Mouse (Mus musculus) CH12.LX (cell line): ENCODE measurements around the gene Zmym1.

Experiments
- CHD2 ChIP-seq: IDR thresholded peaks from 2 replicates; pipeline ENCODE4 v1.6.1; 2011; ENCODE audit warnings: low read length, improper control_type of control experiment
- CTCF ChIP-seq, 2 experiments: IDR thresholded peaks in 1 of 2; conservative IDR thresholded peaks in 1 of 2; 2 replicates each; pipeline ENCODE4 v1.5.1; 2011 to 2012; ENCODE audit warnings: low read depth in 2 of 2, low read length in 2 of 2, improper control_type of control experiment in 1 of 2, inconsistent platforms in 1 of 2, mild to moderate bottlenecking in 1 of 2, moderate library complexity in 1 of 2
- EP300 ChIP-seq: IDR thresholded peaks from 2 replicates; pipeline ENCODE4 v1.6.1; 2011; ENCODE audit warnings: low read length, improper control_type of control experiment
- GABPA ChIP-seq: IDR thresholded peaks from 2 replicates; pipeline ENCODE4 v1.6.1; 2012; ENCODE audit warnings: low read depth, low read length, improper control_type of control experiment, inconsistent platforms; ENCODE audit not compliant: insufficient replicate concordance
- HCFC1 ChIP-seq: IDR thresholded peaks from 2 replicates; pipeline ENCODE4 v1.6.1; 2012; ENCODE audit warnings: low read depth, mild to moderate bottlenecking, inconsistent platforms, low read length, improper control_type of control experiment
- MXI1 ChIP-seq: IDR thresholded peaks from 2 replicates; pipeline ENCODE4 v1.6.1; 2011; ENCODE audit warnings: mild to moderate bottlenecking, low read depth, low read length, improper control_type of control experiment
- MYC ChIP-seq: IDR thresholded peaks from 2 replicates; pipeline ENCODE4 v1.6.1; 2011; ENCODE audit warnings: low read depth, mild to moderate bottlenecking, improper control_type of control experiment, low read length
- NRF1 ChIP-seq: IDR thresholded peaks from 2 replicates; pipeline ENCODE4 v1.6.1; 2014; ENCODE audit warnings: low read depth, mild to moderate bottlenecking, inconsistent platforms, low read length, improper control_type of control experiment, moderate library complexity
- POLR2A ChIP-seq: IDR thresholded peaks from 2 replicates; pipeline ENCODE4 v1.6.1; 2011; ENCODE audit warnings: low read depth, mild to moderate bottlenecking, improper control_type of control experiment, low read length
- RAD21 ChIP-seq: IDR thresholded peaks from 2 replicates; pipeline ENCODE4 v1.6.1; 2011; ENCODE audit warnings: low read depth, mild to moderate bottlenecking, low read length, improper control_type of control experiment, moderate library complexity
- TCF12 ChIP-seq: IDR thresholded peaks from 2 replicates; pipeline ENCODE4 v1.6.1; 2014; ENCODE audit warnings: low read depth, mild to moderate bottlenecking, inconsistent platforms, low read length, improper control_type of control experiment
- ZC3H11A ChIP-seq: IDR thresholded peaks from 2 replicates; pipeline ENCODE4 v1.6.1; 2012; ENCODE audit warnings: low read depth, mild to moderate bottlenecking, inconsistent platforms, low read length, improper control_type of control experiment

GRCm38 (mm10) chr4:127000601-127001105, 60.3 kb downstream of the Zmym1 start:
- no peak for TF ChIP-seq ZC3H11A
- TF ChIP-seq CTCF (conservative IDR thresholded peaks at IDR 0.05 in 1 of 2, IDR thresholded peaks at IDR 0.05 in 1 of 2; ENCODE audit: low read depth in 2 of 2, low read length in 2 of 2), result no peak
- no peak for TF ChIP-seq POLR2A
- TF ChIP-seq GABPA, result no peak
- TF ChIP-seq NRF1, result no peak
- no peak for TF ChIP-seq CHD2
- no peak for TF ChIP-seq TCF12
- TF ChIP-seq MXI1, result no peak
- no peak for TF ChIP-seq HCFC1
- TF ChIP-seq MYC, result no peak
- TF ChIP-seq RAD21, result no peak
- no peak for TF ChIP-seq EP300
